Mouse (Mus musculus) skeletal muscle tissue, adult 2 months (tissue): ENCODE data around the gene Olfr91.
A peak's percentile ranks its signal among the peaks of the same experiment; 100 is the strongest.

Experiments
- DNase-seq: peaks from one replicate; pipeline ENCODE4 v3.0.0-alpha.2; 2012; ENCODE audit warnings: low read depth, low spot score

Gene Olfr91

GRCm38 (mm10) chr17:37061435-37061834 is 36.6 kb downstream of the Olfr91 start:
- no peak for DNase-seq

- no peak for DNase-seq
Observed at GRCm38 (mm10) chr17:37056957-37057356, 41.1 kb downstream of the Olfr91 start.

DNA sequence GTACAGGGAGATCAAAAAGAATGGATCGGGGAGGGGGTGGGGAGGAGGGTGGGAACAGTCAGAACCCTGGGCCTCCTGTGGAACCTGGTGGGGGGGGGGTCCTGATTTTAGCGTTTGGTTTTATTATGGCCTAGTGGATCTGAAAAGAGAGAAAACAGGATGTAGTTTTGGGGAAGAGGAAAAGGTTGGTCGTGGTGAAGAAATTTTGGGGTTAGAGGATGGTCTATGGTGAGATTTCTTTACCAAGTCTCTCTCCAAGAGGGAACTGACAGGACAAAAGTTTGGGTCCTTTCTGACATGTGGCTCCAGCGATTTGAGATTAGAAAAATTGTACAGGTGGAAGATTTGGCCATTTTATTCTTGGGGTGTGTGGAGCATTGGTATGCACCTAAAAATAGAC is 46.3 kb downstream of the Olfr91 start:
- DNase-seq = no peak

DNA sequence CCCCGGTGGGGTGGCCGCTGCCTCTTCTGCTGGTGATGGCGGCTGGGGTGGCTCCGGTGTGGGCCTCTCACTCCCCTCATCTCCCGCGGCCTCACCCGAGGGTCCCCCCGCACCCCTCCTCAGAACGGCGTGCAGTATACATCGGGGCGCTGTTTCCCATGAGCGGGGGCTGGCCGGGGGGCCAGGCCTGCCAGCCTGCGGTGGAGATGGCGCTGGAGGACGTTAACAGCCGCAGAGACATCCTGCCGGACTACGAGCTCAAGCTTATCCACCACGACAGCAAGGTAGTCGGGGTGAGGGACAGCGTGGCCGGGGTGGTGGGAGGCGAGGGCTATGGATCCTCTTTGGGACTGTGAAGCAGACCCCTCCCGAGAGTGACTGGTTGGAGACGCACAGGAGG is 47.2 kb downstream of the Olfr91 start:
- DNase-seq = no peak

- peak; percentile 48 for DNase-seq
Observed at GRCm38 (mm10) chr17:37050399-37050798, 47.7 kb downstream of the Olfr91 start.

DNA sequence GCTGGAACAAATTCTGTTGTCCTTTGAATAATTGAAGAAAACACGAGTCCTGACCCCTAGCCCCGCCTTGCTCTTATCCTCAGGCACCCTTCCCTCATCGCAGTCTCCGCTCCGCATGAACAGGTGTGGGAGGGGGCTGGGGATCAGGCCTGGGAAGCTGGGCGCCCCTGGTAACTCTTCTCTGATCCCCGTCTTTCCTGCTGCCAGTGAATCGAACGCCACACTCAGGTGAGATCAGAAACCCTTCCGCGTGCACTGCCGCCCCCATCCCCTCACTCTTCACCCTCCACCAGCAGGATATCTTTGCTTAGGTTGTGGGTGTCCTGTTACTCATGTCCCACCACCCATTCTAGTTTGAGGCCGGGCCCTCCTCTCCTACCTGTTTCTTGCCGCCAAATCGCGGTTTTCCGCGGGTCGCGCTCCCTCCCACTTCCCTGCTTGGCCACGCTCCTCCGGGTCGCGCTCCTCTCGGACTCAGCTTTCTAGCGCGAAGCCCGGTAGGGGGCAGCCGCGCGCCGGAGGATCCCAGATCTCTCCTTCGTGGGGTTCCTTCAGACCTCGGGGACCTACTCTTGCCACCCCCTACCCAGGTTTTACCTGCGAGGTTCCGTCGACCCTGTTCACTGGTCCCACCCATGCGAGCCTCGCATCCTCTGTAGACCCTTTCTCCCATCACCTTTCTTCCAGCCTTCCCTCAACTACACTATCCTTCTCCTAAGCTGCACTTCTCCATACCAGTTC is 48.3 kb downstream of the Olfr91 start:
- DNase-seq = no peak

DNA sequence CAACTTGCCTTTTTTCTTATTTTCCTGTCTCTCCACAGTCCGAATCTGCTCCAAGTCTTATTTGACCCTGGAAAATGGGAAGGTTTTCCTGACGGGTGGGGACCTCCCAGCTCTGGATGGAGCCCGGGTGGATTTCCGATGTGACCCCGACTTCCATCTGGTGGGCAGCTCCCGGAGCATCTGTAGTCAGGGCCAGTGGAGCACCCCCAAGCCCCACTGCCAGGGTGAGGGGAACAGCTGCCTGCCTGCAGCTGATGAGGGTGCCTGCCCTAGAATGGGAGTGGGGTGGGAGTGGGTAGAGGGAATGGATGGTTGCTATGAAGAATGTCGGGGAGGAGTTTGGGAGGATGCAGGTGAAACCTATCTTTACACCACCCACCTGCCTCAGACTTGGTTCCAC is 49.7 kb downstream of the Olfr91 start:
- DNase-seq = no peak

- DNase-seq = no peak
Observed at GRCm38 (mm10) chr17:37047981-37048380, 50.1 kb downstream of the Olfr91 start.

DNA sequence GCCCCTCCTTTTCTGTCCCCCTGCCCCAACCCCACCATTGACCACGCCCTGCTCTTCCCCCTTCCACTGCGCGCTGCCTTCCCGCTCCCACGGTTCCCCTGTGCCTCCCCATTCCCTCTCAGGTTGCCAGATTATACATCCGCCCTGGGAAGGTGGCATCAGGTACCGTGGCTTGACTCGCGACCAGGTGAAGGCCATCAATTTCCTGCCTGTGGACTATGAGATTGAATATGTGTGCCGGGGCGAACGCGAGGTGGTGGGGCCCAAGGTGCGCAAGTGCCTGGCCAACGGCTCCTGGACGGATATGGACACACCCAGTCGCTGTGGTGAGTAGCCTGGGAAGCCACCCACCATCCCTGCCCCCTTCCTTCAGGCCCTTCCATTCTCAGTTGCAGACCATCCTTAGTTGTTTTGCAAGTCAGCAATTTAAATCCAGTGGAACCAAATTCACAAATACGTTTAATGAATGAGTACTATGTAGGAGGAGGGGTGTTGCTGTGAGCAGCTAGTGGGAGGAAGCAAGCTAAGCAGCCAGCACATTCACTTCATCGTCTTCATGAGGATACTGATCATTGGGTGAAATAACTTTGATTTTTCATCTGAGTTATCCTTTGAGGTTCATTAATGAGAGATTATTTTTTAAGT is 50.6 kb downstream of the Olfr91 start:
- no peak for DNase-seq

DNA sequence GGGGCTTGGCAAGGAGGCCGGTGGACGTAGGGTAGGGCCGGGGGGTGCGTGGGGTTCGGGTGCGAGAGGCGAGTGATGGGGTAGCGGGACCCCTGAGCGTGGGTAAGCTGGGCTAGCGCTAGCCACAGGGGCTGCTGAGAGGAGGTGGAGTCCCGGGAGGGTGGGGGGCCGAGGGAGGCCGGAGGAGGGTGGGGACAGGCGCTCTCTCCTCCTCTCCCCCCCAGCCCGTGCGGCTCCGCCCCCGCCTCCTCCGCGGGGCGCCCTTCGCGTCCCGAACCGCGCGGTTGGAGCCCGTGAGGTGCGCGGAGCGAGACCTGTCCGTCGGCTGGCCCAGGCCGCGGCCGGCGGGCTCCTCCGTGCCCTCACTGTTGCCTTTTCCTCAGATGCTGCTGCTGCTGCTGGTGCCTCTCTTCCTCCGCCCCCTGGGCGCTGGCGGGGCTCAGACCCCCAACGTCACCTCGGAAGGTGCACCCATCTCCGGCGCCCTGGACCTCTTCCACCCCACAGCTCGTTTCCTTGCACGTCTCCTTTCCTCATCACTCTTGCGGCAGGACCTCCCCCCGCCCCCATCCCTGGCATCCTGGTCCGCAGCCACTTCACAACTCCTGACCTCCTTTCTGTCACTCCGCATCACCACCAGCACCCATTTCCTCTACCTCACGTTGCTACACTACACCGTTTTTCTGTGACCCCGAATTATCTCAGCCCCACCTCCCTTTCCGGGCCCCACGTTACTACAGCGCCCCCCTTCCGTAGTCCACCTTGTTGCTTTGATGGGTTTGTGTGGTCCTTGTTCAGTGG is 51.6 kb downstream of the Olfr91 start:
- DNase-seq = no peak

DNA sequence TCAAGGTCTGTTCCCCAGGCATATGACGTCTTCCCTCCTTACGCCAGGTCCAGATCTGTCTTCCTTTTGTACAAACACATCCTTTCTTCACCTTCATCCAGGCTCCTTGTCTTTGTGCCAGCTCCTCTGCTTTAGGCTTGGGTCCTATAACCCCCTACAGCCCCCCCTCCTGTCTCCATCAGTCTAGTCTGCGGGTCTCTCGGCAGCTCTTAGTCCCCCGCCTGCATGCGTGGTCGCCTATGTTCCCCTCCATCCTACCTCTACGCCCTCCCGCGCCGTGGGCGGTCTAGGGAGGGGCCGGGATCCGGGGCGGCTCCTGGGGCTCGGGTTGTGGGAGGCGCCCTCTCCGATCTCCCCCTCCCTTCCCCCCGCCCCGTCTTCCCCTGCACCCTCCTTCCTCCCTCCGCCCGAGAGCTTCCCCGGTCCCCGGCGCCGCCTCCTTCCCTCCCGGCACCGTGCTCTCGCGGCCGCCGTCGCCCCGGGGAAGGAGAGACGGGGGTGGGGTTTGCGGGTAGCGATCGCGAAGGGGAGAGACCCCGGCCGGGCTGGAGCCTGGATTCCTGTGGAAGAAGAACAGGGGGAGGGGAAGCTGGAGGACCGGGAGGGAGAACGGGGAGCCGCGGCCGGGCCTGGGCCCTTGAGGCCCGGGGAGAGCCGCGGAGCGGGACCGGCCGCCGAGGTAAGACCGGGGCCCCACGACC is 52.3 kb downstream of the Olfr91 start, which contains the start of gene Gabbr1:
Gabbr1 (plus strand) TSS at position 356 of the 701 bp plus-strand sequence.
- DNase-seq = peak; percentile 40

- no peak for DNase-seq
Observed at GRCm38 (mm10) chr17:37044651-37045244, 53.3 kb downstream of the Olfr91 start.
